Mouse (Mus musculus) spleen, adult 18-20 months (tissue): ENCODE data around the gene Ank.

ENCODE experiments used
- DNase-seq, 2 experiments: peaks; one replicate each; pipeline ENCODE4 v3.0.0; 2022; ENCODE audit warnings: mixed read lengths in 2 of 2

Ank gene

DNA sequence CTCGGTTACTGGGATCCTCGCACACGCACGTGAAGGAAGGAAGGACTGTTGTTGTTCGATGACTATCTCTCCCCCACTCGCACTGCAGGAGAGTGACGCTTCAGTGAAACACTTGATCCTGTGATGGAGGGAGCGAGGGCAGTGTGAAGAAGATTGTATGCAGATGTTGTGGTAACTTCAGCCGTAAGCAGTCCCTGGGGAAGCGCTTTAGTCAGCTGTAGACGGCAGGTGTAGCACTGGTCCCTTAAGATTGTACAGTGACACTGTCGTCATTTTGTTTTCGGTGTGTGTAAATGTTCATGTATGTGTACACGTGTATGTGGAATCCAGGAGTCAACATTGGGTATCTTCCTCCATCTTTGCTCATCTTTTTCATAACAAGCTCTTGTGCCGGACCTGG is 33.9 kb downstream of the Ank start:
- no peak for DNase-seq

DNA sequence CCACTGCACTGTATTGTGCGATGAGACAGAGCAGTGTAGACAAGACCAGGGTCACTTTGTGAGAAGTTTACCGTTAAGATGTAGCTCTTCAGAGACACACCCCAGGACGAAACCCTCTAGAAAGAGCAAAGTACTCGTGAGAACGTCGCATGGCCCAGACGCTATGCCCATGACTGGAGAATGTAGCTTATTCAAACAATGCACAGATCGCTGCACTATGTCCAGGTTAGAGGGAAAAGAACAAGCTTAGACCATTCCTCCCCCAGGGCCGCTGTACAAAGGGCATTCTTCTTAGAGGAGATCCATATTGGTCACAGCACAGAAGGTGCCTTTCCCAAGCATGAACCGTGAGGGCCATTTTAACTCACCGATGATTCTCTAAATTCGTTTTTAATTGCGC is 35.9 kb downstream of the Ank start:
- DNase-seq: no peak

DNA sequence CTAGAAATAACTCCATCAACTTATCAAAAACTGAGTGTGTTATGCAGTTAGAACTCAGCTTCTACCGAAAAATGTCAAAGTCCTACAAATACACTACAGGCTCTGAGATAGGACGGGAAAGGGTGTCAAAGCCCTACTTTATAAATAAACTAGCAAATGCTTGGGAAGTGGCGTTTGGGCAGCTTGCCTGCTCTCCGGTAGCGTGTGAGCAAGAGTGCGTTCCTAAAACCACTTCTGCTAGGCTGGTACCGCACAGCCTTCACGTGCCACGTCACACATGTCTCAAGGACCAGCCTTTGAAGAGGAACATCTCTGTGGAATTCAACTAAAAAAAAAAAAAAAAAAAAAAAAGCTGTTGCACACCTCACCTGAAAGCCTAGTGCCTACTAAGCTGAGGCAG is 36.7 kb downstream of the Ank start:
- no peak for DNase-seq

DNA sequence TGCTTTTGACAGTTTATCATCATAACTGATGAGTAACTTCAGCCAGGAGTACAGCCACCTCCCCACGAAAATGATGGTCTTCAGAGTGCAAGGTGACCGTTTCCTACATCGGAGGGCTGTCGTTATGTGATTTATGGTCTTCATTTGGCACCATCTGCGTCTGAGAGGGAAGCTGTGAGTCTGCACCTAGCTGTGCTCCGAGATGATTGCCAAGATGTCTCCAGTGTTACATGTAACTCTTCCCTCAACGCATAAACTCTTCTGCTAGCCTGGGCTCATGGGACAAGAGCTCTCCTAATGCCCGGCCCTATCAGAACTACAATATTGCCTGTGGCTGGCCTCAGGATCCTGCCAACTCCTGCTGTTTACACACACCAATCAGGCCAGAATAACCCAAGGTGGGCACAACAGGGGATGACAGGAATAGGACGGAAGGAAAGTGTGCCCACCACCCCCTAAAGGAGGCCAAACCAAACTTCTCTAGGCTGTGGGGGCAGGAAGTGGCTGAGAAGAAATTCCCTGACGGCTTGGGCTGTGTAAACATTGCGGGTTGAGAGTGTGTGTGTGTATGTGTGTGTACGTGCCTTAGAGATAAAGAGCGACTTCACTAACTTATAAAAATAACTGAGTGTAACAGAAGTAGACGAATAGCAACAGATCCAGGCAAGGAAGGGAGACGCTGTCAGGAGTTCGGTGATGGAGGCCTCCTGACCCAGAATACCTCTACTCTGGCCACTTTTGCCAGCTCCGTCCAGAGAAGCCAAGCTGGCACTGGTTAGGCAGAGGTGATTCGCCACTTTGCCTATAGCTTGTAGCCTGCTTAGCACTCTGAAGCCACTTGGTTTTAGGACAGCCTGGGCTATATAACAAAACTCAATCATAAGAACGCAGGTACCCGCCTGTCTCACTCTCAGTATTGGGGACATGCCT is 37.6 kb downstream of the Ank start:
- DNase-seq: no peak

DNA sequence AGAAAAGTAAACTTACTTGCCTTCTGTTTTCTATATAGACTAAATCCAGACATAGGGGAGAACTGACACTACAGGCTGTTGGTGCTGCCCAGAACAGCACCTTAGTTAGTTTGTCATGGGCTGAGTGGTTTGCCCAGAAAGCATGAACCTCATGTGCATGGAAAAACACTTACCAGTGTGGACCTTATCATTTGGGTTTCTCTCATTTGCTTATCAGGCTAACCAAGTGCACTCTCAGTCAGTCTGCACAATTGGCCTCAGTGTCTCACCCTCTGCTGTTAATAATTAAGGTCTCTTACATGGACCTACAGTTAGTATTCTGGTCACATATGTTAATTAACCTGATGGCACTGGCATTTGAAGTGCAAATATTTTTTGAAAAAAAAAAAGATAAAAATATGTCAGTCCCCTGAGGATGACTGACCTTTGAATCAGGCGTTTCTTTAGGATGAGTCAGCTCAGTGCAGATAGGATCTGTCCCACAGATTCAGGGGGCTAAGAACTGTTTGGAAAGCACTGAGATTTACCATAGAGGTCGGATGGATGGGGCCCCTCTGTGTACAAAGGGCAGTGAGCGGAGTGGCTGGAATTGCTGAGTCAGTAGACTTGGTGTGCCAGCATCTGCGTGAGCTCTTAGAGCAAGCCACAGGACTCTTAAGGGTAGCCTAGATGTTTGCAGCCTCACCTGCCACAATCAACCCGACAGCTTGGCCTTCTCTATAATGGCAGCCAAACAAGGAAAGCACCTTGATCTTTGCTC is 39.8 kb downstream of the Ank start:
- DNase-seq: no peak

DNA sequence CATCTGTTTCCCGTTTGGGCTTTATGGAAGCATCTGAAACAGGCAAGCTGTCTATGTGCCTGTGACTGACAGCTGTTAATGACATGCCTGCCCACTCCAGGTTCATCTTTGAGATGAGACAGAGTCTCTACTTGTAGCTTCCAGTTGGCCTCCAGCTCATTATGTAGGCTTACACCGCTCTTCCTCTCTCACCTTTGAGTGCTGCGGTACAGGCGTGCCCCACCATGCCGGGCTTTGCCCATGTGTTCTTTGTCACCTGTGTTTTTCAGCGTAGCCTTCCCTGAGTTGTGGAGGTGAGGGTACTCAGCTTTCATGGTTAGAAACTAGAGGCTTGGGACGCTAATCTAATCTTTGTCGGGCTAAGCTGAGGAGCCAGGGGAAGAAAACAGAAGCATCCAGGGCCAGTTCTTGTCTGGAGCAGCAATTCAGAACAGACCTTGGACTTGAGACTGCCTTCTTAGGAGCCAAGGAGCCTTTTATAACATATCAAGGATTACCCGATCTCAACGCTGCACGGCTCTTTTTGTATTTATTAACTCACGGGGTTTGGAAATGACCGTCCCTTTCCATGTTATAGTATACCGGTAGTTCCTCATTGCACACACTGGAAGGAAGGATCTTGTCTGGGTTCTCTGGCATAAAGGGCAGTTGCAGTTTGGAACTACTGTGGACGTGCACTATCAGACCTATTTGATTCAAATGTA is 40.6 kb downstream of the Ank start:
- DNase-seq: no peak

DNA sequence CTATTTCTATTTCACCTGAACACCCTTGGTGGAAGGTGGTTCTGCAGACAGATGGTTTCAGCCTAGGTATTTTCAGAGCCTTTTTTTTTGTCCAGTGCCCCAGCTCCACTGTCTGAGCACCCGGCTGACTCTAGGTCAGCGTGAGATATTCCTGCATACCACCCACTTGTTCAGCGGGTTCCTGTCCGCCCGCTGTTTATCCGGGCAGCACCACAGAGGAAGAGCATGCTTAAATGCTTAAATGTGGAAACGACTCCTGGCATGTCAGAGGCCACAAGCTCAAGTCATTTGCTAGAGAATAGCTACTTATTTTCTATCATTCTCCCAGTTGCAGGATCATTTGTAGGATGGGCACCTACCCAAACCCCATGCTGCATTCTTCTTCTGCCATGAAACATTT is 41.7 kb downstream of the Ank start:
- no peak for DNase-seq

DNA sequence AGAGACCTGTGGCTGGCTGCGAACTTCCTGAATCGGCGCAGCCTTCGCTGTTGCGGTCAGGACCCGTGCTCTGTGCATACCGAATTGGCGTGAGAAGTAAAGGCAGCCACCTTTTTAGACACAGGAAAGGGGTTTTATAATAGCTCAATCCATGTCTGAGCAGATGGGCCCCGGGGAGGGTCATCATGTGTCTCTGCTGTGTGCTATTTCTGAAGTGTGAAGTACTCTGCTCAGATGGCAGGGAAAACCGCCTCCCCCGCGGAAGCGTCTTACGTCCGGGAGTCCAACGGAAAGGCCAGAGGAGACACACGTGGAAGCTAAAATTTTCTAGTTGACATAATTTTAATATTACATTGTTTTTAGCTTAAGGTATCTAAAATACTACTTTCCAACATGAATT is 42.5 kb downstream of the Ank start:
- DNase-seq: no peak

DNA sequence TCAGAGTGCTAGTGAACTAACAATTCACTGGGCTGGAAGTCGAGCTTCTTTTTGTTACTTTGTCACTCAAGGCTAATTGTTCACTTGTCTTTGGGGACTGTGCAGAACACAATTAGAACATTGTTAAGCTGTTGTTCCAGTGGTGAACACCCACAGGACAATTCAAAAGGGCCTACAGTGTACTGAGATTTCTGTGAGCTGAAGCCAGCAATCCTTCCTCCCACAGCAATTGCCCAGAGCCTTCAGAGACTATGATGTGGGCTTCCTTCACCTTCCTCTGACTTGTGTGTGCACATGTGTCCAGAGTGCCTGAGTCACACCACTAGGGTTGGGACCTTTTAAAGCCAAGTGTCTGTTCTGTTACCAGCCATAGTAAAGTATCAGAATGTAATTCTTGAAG is 50.5 kb downstream of the Ank start:
- DNase-seq: no peak

DNA sequence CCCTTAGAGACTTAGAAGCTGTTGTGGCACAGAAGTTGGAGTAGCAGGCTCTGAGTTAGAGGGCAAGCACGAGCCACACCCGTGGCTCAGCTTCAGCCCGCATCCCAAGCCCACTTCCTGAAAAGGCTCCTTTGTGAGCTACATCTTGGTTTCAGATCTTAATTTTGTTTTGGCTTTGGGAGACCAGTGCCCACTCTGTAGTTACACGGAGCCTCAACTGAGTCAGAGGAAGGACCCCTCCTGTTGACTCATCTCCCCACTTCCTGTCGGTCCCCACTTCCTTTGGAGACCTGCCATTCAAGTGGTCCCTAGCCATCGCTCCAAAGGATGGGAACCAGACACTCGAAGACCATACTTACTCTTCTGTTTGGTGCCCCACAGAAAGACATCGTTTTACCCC is 51.5 kb downstream of the Ank start:
- DNase-seq: no peak

DNA sequence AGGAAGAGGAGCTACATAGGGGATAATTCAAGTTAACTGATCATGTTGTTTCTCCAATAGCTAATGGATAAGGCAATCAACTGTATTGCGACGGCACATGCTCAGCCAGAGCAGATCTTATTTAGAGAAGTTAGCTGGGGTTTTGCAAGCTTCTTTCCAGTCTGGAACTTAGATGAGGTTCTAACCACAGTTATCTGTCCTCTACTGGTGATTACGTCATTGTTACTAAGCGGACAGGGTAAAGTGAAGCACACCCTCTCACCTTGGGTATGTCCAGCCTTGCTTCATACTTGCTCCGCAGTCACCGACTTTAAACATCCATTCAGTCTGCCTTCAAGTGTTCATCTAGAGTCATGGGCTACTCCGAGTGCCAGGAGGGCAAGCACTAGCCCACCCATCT is 53.4 kb downstream of the Ank start:
- no peak for DNase-seq

DNA sequence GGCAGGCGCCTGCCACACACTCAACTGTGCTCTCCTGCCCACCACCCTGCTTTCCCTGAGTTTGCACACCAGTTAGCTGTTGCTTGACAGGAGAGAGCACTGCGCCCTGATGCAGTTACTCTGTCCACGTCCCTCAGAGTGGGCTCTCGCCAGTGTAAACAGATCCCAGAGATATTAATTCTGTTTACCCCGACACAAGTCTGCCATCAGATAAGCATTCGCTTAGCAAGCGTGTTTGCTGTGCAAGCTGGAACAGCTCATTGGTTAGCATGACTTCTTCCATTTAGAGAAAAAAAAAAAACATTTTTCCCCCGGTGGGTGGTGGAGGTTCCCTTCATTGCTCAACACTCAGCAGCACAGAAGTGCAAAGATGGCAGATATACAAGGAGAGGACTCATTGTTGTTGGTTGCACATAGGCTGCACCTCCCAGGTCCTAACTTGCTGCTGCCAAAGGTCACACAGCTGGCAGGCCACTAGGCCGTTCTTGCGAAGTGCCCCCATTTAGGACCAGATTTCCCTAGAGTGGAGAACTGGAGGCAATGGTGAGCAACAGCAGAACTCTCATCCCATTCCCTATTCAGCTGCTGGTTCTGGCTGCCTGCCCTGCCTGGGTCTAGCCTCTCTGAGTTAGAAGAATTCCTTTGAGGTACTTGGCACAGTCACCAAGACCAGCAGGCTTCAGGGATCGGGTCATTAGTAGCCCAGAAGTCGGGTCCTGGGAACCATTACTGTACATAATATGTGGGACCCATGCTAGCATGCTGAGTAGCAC is 58.9 kb downstream of the Ank start:
- no peak for DNase-seq

DNA sequence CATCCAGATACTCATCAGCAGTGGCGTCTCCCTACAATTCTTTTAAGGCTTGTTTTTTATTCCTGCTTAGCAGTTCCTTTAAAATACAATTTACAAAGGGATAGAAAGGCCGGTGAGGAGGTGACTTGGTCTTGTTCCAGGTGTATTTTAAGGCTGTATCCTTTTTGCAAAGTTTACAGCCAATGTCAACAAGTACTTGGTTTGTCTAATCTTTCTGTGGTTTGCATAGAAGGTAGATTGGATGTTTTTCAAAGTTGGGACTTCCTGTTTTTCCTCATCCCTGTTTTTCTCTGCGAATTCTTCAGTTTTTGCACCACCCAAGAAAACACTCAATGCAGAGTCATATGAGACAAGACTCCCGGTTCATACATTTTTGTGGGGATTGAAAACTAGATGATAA is 62.4 kb downstream of the Ank start:
- DNase-seq: no peak

DNA sequence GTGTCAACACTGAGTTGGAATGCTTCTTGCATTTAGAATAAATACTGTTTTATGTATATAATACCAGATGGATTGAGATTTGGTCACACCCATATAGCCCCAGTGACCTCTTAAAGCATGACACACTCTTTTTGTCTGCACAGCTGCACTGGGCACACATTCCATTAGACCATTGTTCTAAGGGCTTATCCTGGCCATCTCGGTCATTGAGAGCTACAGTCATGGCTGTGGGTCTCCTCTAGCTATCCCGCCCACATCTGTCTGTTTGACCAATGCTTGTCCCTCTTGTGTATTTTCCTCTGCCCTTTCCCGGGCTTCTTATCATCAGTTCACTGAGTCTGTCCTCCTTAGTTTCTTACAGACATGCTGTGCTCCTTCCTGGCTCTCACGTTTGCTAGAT is 63.5 kb downstream of the Ank start:
- no peak for DNase-seq

DNA sequence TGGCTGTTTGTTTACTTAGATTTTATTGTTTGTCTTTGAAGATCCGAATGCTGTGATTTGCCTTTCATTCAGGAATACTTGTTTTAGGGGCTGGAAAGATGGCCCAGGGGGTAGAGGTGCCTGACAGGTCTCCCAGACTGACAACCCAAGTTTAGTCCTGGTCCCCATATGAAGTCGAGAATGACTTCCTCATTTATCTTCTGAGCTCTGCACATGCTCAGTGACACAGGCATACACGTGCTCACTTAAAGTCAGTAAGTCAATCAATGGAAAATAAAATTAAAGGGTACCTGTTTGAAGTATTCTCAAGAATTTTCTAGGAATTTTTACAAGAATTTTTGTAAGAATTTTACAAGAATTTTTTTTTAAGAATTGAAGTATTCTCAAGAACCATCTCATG is 66.6 kb downstream of the Ank start:
- DNase-seq: no peak

DNA sequence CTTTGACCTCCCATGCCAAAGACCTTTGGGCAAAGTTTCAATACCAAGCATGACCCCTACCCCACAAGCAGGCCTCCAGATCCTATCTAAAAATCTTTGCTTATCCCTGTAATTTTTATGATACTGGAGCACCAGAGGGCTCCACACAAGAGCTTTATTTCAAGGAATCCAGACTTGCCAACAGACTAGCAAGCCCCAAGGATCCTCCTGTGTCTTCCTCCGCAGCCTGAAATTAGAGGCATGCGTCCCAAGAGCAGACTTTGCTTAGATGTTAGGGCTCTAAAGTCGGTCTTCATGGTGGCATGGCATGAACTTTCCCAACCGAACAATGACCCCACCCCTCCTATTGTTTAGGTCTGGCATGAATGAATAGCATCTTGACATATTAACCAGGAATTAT is 69.2 kb downstream of the Ank start:
- DNase-seq: no peak

DNA sequence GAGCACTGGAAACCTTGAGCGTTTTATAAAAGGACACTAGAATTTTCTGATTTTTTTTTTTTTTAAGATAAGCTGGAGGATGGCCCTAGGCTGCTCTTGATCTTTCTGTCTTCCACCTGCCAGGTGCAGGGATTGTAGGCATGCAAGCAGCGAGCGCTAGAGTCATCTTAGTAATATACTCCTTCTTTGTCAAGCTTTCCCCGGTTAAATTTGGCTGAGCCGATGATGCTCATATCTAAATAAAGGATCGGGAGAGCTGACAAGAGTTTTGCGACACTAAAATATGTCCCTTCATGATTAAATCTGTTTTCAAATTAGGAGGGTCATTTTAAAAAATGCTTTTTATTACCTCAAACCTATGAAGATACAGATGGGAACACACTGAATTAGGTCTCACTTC is 69.7 kb downstream of the Ank start:
- DNase-seq: no peak

DNA sequence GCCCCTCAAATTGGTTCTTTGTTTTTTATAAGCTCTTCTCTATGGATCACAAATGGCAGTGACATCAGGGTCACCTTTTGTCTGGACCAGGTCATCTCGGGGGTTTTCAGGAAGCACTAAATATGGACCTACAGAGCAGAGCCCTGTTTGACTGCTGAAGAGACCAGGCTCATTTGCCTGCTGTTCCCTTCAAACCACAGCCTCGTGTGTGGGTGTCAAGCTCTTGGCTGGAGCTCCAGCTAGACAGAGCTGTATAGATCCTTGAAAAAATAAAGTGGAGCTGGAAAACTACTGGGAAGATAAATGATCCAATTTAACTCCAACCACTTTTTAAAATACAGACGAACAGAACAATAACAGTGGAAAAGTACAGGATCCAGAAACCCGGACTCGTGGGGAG is 70.3 kb downstream of the Ank start:
- no peak for DNase-seq

DNA sequence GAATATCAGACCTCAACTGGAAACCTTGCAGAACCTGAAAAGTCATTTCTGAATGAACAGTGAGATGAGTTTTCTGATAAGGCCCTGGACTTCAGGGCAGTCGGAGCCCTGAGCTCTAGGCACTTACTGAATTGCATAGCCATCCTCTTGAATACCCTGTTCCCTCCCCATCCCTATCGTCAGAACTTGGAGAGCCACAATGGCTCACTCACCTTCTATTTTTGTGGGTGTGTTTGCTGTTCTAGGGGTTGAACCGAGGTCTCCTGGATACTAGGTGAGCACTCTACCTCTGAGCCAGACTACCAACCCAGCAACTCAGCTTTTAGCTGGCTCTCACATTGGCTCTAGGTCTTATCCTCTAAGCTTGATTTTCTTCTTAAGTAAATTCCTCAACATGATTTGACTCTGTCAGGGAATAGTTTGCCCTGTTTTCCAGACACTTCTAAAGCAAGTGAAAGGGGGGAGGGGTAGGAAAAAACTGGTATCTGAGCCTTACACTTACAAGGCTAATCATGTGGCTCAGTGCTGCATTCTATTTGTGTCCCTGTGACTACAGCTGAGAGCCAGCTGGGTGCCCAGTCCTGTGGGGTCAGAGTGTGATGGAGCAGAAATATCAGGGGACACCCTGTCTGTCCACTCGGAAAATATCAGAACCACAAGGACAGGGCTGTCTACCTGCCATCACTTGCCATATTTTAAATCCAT is 71.2 kb downstream of the Ank start:
- DNase-seq: no peak

DNA sequence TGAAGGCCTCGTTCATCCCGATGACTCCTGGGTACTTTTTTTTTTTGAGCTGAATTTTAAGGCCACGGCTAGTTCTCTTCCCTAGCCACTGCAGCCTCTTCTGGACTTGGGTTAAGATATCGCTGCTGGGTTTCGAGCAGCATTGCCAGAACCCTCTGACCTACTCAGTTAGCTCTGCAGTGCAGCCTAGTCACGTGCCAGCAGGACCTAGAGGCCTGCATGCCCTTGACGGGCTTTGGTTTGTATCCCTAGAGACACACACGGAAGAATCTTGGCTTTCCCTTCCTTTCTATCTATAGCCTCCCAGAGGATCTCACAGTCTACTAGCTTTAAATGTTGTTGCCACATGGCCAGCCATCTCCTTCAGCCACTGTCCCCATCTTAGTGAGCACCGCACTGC is 73.3 kb downstream of the Ank start:
- DNase-seq: no peak

DNA sequence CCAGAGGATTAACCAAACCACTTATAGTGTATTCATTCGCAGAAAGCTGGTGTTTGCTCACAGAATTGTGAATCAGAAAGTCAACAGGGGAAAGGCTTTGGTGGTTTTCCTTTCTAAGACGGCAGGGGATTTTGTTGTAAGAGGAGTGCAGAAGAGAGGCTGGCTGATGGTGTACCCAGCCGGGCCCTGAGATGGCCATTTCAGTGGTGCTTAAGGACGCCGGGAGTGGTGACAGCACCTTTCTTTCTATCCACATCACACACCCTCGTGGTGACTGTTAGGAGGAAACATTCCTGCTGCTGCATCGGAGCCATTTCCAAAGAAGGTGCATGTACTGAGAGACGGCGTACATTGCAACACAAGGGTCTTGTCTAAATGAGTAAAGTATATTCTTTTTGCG is 78.7 kb downstream of the Ank start:
- no peak for DNase-seq

DNA sequence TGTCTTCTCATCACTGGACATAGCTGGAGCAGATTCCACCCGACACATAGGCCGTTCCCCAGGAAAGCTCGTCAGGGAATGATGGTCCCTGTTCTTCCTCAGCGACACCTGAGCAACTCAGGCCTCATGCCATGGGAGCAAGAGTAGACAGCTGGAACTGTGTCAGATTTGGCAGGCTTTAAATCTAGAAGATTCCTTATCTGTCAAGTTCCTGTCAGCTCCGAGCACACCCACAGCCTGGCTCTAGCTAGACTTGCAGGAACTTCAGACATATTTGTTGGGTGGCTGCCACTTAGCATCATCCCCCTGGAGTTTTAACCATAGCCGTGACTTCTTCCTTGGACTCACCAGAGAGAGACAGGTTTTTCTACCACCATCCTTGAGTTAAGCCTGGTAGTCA is 81.6 kb downstream of the Ank start:
- DNase-seq: no peak
